Mouse (Mus musculus) ES-Bruce4 (cell line): ENCODE measurements around the gene Pde10a. TPM values are rescaled to one million over a fixed set of nuclear protein-coding genes. Genes with fewer than 3 reads are reported as not detected.

Source experiments
- H3K27ac ChIP-seq: 2 replicates; pipeline ENCODE4 v1.5.1; 2012; ENCODE audit warnings: low read length, inconsistent platforms; ENCODE audit not compliant: insufficient read depth
- H3K27me3 ChIP-seq: 2 replicates; pipeline ENCODE4 v1.6.1; 2012; ENCODE audit warnings: mild to moderate bottlenecking, low read length, inconsistent platforms; ENCODE audit not compliant: control insufficient read depth, poor library complexity, insufficient read depth, severe bottlenecking
- H3K36me3 ChIP-seq: 2 replicates; pipeline ENCODE4 v1.6.1; 2012; ENCODE audit warnings: inconsistent platforms, mild to moderate bottlenecking, low read length, moderate library complexity; ENCODE audit not compliant: control insufficient read depth, poor library complexity, insufficient read depth, severe bottlenecking
- H3K4me1 ChIP-seq: one replicate; pipeline ENCODE4 v1.8.1; 2011; ENCODE audit warnings: low read length; ENCODE audit not compliant: control insufficient read depth, insufficient read depth
- H3K4me3 ChIP-seq: 2 replicates; pipeline ENCODE4 v1.5.1; 2011; ENCODE audit warnings: low read depth, mild to moderate bottlenecking, low read length
- H3K9ac ChIP-seq: 2 replicates; pipeline ENCODE4 v1.6.1; 2012; ENCODE audit warnings: low read depth, mild to moderate bottlenecking, inconsistent platforms; ENCODE audit not compliant: poor library complexity, severe bottlenecking
- H3K9me3 ChIP-seq: replicated peaks from 2 replicates; pipeline ENCODE4 v1.6.1; 2012; ENCODE audit warnings: mild to moderate bottlenecking, low read length, inconsistent platforms; ENCODE audit not compliant: control insufficient read depth, poor library complexity, insufficient read depth, severe bottlenecking
- CTCF ChIP-seq: IDR thresholded peaks from one replicate; pipeline ENCODE4 v1.8.1; 2011; ENCODE audit warnings: low read depth, low read length
- EP300 ChIP-seq: IDR thresholded peaks from 2 replicates; pipeline ENCODE4 v1.6.1; 2011; ENCODE audit warnings: low read depth, low read length; ENCODE audit not compliant: insufficient read depth
- POLR2A ChIP-seq: IDR thresholded peaks from one replicate; pipeline ENCODE4 v1.8.1; 2011; ENCODE audit warnings: low read length; ENCODE audit not compliant: insufficient read depth
- polyA plus RNA-seq: library from polyadenylated mRNA; stranded (reverse); fragments of >200 nt; gene quantifications from 2 replicates; pipeline ENCODE4 v1.2.4, GENCODE M21; 2011; ENCODE audit warnings: low read depth; ENCODE audit not compliant: missing spikeins, insufficient read depth, insufficient read length

The Pde10a gene
- polyA plus RNA-seq, 1 experiment: 2.7 TPM

DNA sequence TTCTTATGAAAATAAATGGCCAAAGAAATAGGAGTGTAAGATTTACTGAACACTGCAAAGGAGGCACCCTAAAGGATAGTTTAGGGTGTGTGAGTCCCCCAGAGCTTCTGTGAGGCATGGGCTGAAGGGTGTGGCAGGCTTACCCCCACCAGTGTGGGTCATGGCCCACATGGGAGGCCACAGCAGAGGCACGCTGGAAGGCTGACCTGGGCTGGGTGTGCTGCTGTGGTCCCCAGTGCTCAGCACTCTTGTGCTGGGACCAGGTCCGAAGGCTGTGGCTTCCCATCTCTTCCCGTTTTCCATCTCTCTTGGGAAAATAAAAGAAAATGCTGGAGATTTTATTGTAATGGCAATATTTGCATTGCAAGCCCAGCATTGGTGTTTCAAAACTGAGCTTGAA is 26.5 kb downstream of the Pde10a start:
- Histone ChIP-seq H3K27ac (no peak overlapping the region), H3K4me1 (no peaks in the 10 kb centered on the region), H3K27me3 (no peaks in the 10 kb centered on the region; the same call in 1 of the 2 replicates), H3K9me3 (no peaks in the 10 kb centered on the region), H3K9ac (no peak overlapping the region), H3K36me3 (no peaks in the 10 kb centered on the region), H3K4me3 (no peak overlapping the region)
- TF ChIP-seq POLR2A: no peak
- TF ChIP-seq CTCF: no peak
- no peak for TF ChIP-seq EP300

- Histone ChIP-seq H3K4me3 (no peak overlapping the region), H3K27ac (no peak overlapping the region), H3K4me1 (no peaks in the 10 kb centered on the region), H3K9ac (no peak overlapping the region), H3K36me3 (no peaks in the 10 kb centered on the region), H3K27me3 (no peaks in the 10 kb centered on the region; the same call in 1 of the 2 replicates), H3K9me3 (no peaks in the 10 kb centered on the region)
- TF ChIP-seq EP300: no peak
- TF ChIP-seq POLR2A: no peak
- TF ChIP-seq CTCF: no peak
Measured at GRCm38 (mm10) chr17:8552346-8553035, 27.3 kb downstream of the Pde10a start.

GRCm38 (mm10) chr17:8553601-8554000 is 28.4 kb downstream of the Pde10a start:
- no peaks in the 10 kb centered on the region for H3K9me3 ChIP-seq
- no peaks in the 10 kb centered on the region; the same call in 1 of the 2 replicates for H3K27me3 ChIP-seq
- no peak overlapping the region for H3K27ac ChIP-seq
- no peak for TF ChIP-seq CTCF
- H3K36me3 ChIP-seq: no peaks in the 10 kb centered on the region
- no peak overlapping the region for H3K9ac ChIP-seq
- H3K4me3 ChIP-seq: no peak overlapping the region
- H3K4me1 ChIP-seq: no peaks in the 10 kb centered on the region

DNA sequence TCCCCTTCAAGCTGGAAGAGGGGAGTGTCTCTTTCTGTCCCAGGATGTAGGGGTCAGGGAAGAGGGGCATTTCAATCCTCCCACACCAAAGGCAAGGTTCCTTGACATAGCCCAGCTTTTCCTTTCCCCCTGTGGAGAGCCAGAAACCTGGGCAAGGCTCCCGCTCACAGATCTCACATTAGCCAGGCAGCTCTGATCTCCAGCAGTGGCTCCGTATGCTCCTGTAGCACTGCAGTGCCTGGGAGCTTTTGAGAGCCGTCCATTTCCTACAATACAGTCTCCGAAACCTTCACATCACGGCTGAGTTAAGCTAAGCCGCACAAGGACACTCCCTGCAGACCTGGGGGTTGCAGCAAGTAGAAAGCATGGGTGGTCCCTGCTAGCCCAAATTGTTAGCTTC is 29.0 kb downstream of the Pde10a start:
- H3K9ac ChIP-seq: no peak overlapping the region
- H3K9me3 ChIP-seq: no peaks in the 10 kb centered on the region
- no peaks in the 10 kb centered on the region for H3K4me1 ChIP-seq
- H3K36me3 ChIP-seq: no peaks in the 10 kb centered on the region
- no peaks in the 10 kb centered on the region; the same call in 1 of the 2 replicates for H3K27me3 ChIP-seq
- TF ChIP-seq EP300 (no peak), CTCF (no peak), POLR2A (no peak)
- H3K4me3 ChIP-seq: no peak overlapping the region
- no peak overlapping the region for H3K27ac ChIP-seq

DNA sequence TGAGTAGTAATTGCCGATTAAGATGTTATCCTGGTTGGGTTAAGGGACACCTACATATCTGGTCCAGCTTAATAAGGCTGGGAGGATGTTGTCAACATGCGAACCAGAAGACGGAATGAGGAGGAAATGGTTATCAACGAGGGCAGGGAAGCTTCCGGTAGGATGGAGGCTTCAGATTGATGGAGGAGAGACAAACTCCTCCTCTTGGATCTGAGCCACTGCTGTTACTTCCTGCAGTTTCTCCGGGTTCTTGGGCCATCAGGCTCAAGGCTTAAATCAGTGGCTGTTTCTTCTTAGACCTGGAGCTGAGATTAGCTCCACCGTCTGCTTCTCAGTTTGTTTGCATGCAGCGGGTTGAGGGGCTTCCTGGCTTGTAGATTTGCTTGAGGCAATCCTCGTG is 30.6 kb downstream of the Pde10a start:
- Histone ChIP-seq H3K4me1 (no peaks in the 10 kb centered on the region), H3K36me3 (no peaks in the 10 kb centered on the region), H3K9me3 (no peaks in the 10 kb centered on the region), H3K9ac (no peak overlapping the region), H3K27me3 (no peaks in the 10 kb centered on the region; the same call in 1 of the 2 replicates), H3K27ac (no peak overlapping the region), H3K4me3 (no peak overlapping the region)
- TF ChIP-seq CTCF (no peak), EP300 (no peak), POLR2A (no peak)

DNA sequence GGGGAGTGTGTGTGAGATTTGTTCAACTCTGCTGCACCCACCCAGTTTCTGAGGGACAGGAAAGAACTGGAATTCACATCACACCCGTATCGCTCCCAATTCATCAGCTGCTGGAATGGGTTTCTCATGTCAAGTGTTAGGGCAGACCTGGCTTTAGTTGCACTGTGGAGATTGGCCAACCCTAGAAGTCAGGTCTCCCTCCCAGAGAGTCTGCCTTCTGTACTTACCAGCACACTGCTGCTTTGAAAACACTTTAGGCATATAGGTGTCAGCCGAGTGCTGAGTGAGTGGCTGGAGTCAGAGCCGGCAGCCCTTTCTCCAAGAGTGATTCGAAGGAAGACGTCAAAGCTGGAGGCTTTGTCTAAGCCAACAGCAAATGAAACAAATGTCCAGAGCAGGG is 31.1 kb downstream of the Pde10a start:
- TF ChIP-seq EP300 (no peak), POLR2A (no peak), CTCF (no peak)
- Histone ChIP-seq H3K4me1 (no peaks in the 10 kb centered on the region), H3K9me3 (no peaks in the 10 kb centered on the region), H3K27ac (no peak overlapping the region), H3K4me3 (no peak overlapping the region), H3K36me3 (no peaks in the 10 kb centered on the region), H3K9ac (no peak overlapping the region), H3K27me3 (no peaks in the 10 kb centered on the region; the same call in 1 of the 2 replicates)
